Mouse (Mus musculus): ENCODE measurements around the gene Glrx3. TPM values are rescaled to one million over a fixed set of nuclear protein-coding genes. Genes with fewer than 3 reads are reported as not detected.
"Not testable (repeated sequence)": the region's sequence is repeated elsewhere in the genome, so short reads cannot be mapped to it uniquely, and the experiment has no call there.

The Glrx3 gene
- polyA plus RNA-seq, 1 experiment from 2014 or later = 351 TPM

- not testable (repeated sequence) for H3K27me3 ChIP-seq (ENCODE audit: control insufficient read depth, insufficient read depth, low read length); H3K4me3 ChIP-seq (ENCODE audit: low read depth, low read length); DNase-seq (ENCODE audit: low spot score); H3K4me2 ChIP-seq (ENCODE audit: low read depth, low read length); H3K9ac ChIP-seq (replicated peaks; ENCODE audit: low read length); H3K4me1 ChIP-seq (ENCODE audit: control insufficient read depth, insufficient read depth, low read length); H3K27ac ChIP-seq (replicated peaks; ENCODE audit: low read depth, low read length); H3K9me3 ChIP-seq (replicated peaks; ENCODE audit: control insufficient read depth, low read length); H3K36me3 ChIP-seq (replicated peaks; ENCODE audit: control insufficient read depth, insufficient read depth, low read depth, low read length); ATAC-seq (replicated peaks; ENCODE audit: insufficient number of reproducible peaks, low FRiP score, low TSS enrichment, low read depth)
- WGBS = 83% methylated on average over 7 of the region's 7 CpGs
Measured at GRCm38 (mm10) chr7:137438962-137439361, 1.5 kb downstream of the Glrx3 start.

GRCm38 (mm10) chr7:137442951-137443350 lies 5.5 kb downstream of the Glrx3 start:
- H3K9ac ChIP-seq (replicated peaks; ENCODE audit: low read length) = no peak overlapping the region
- no peaks in the 10 kb centered on the region for H3K4me1 ChIP-seq (ENCODE audit: control insufficient read depth, insufficient read depth, low read length)
- no peak overlapping the region for H3K27ac ChIP-seq (replicated peaks; ENCODE audit: low read depth, low read length)
- no peak overlapping the region for H3K4me3 ChIP-seq (ENCODE audit: low read depth, low read length)
- ATAC-seq (replicated peaks; ENCODE audit: insufficient number of reproducible peaks, low FRiP score, low TSS enrichment, low read depth) (no peak), DNase-seq (ENCODE audit: low spot score) (no peak)
- no peak overlapping the region for H3K4me2 ChIP-seq (ENCODE audit: low read depth, low read length)
- 94% methylated on average over 4 of the region's 4 CpGs for WGBS
- no peaks in the 10 kb centered on the region for H3K9me3 ChIP-seq (replicated peaks; ENCODE audit: control insufficient read depth, low read length)
- H3K27me3 ChIP-seq (ENCODE audit: control insufficient read depth, insufficient read depth, low read length) = no peaks in the 10 kb centered on the region
- peaks cover 5% of the 10 kb centered on the region for H3K36me3 ChIP-seq (replicated peaks; ENCODE audit: control insufficient read depth, insufficient read depth, low read depth, low read length)

GRCm38 (mm10) chr7:137445321-137445720 lies 7.9 kb downstream of the Glrx3 start:
- Histone ChIP-seq H3K4me3 (ENCODE audit: low read depth, low read length) (no peak overlapping the region), H3K9ac (replicated peaks; ENCODE audit: low read length) (no peak overlapping the region), H3K27ac (replicated peaks; ENCODE audit: low read depth, low read length) (no peak overlapping the region), H3K36me3 (replicated peaks; ENCODE audit: control insufficient read depth, insufficient read depth, low read depth, low read length) (peaks cover 7% of the 10 kb centered on the region), H3K9me3 (replicated peaks; ENCODE audit: control insufficient read depth, low read length) (no peaks in the 10 kb centered on the region), H3K4me1 (ENCODE audit: control insufficient read depth, insufficient read depth, low read length) (no peaks in the 10 kb centered on the region), H3K4me2 (ENCODE audit: low read depth, low read length) (no peak overlapping the region), H3K27me3 (ENCODE audit: control insufficient read depth, insufficient read depth, low read length) (no peaks in the 10 kb centered on the region)
- WGBS = 96% methylated on average over 12 of the region's 12 CpGs
- no peak for ATAC-seq (replicated peaks; ENCODE audit: insufficient number of reproducible peaks, low FRiP score, low TSS enrichment, low read depth)
- DNase-seq (ENCODE audit: low spot score) = no peak

GRCm38 (mm10) chr7:137461396-137461795 lies 24.0 kb downstream of the Glrx3 start:
- Histone ChIP-seq H3K9ac (replicated peaks; ENCODE audit: low read length) (no peak overlapping the region), H3K27ac (replicated peaks; ENCODE audit: low read depth, low read length) (no peak overlapping the region), H3K9me3 (replicated peaks; ENCODE audit: control insufficient read depth, low read length) (no peaks in the 10 kb centered on the region), H3K4me1 (ENCODE audit: control insufficient read depth, insufficient read depth, low read length) (no peaks in the 10 kb centered on the region), H3K4me2 (ENCODE audit: low read depth, low read length) (no peak overlapping the region), H3K36me3 (replicated peaks; ENCODE audit: control insufficient read depth, insufficient read depth, low read depth, low read length) (no peaks in the 10 kb centered on the region; the same call in 1 of the 2 replicates), H3K27me3 (ENCODE audit: control insufficient read depth, insufficient read depth, low read length) (no peaks in the 10 kb centered on the region), H3K4me3 (ENCODE audit: low read depth, low read length) (no peak overlapping the region)
- ATAC-seq (replicated peaks; ENCODE audit: insufficient number of reproducible peaks, low FRiP score, low TSS enrichment, low read depth) = no peak
- DNase-seq (ENCODE audit: low spot score) = no peak
- 77% methylated on average over 5 of the region's 5 CpGs for WGBS

GRCm38 (mm10) chr7:137468174-137468573 lies 30.8 kb downstream of the Glrx3 start:
- WGBS = 75% methylated on average over 4 of the region's 4 CpGs
- no peaks in the 10 kb centered on the region for H3K27me3 ChIP-seq (ENCODE audit: control insufficient read depth, insufficient read depth, low read length)
- DNase-seq (ENCODE audit: low spot score) (peak; percentile 56), ATAC-seq (replicated peaks; ENCODE audit: insufficient number of reproducible peaks, low FRiP score, low TSS enrichment, low read depth) (no peak)
- no peak overlapping the region for H3K4me3 ChIP-seq (ENCODE audit: low read depth, low read length)
- H3K4me1 ChIP-seq (ENCODE audit: control insufficient read depth, insufficient read depth, low read length) = no peaks in the 10 kb centered on the region
- H3K9ac ChIP-seq (replicated peaks; ENCODE audit: low read length) = no peak overlapping the region
- H3K9me3 ChIP-seq (replicated peaks; ENCODE audit: control insufficient read depth, low read length) = no peaks in the 10 kb centered on the region
- H3K4me2 ChIP-seq (ENCODE audit: low read depth, low read length) = no peak overlapping the region
- no peak overlapping the region for H3K27ac ChIP-seq (replicated peaks; ENCODE audit: low read depth, low read length)
- peaks cover 3% of the 10 kb centered on the region for H3K36me3 ChIP-seq (replicated peaks; ENCODE audit: control insufficient read depth, insufficient read depth, low read depth, low read length)

GRCm38 (mm10) chr7:137471431-137472120 lies 34.2 kb downstream of the Glrx3 start:
- no peak overlapping the region for H3K4me3 ChIP-seq (ENCODE audit: low read depth, low read length)
- no peak overlapping the region for H3K4me2 ChIP-seq (ENCODE audit: low read depth, low read length)
- H3K27me3 ChIP-seq (ENCODE audit: control insufficient read depth, insufficient read depth, low read length) = no peaks in the 10 kb centered on the region
- DNase-seq (ENCODE audit: low spot score) = peak; percentile 16
- no peaks in the 10 kb centered on the region for H3K4me1 ChIP-seq (ENCODE audit: control insufficient read depth, insufficient read depth, low read length)
- no peaks in the 10 kb centered on the region for H3K9me3 ChIP-seq (replicated peaks; ENCODE audit: control insufficient read depth, low read length)
- no peak overlapping the region for H3K27ac ChIP-seq (replicated peaks; ENCODE audit: low read depth, low read length)
- WGBS = 53% methylated on average over 7 of the region's 7 CpGs
- peaks cover 3% of the 10 kb centered on the region for H3K36me3 ChIP-seq (replicated peaks; ENCODE audit: control insufficient read depth, insufficient read depth, low read depth, low read length)
- no peak overlapping the region for H3K9ac ChIP-seq (replicated peaks; ENCODE audit: low read length)
- ATAC-seq (replicated peaks; ENCODE audit: insufficient number of reproducible peaks, low FRiP score, low TSS enrichment, low read depth) = no peak; the same call in 1 of the 2 replicates

DNA sequence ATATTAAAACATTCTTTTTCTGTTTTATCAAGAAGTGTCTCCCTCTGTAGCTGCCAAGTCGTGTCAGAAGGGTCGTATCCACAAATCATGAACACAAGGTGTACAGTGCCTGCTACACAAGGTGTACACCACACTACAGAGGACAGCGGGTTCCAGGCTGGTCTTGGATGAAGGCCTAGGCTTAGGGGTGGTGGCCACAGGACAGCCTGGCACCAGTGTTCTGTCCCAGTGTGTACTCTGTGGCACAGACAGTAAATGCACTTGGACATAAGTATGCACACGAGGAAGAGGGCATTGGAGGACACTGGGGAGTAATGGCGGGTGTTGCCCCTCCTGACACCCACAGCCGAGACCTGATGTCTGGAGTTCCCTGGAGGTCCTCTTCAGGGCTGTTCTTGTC lies 34.7 kb downstream of the Glrx3 start:
- H3K9ac ChIP-seq (replicated peaks; ENCODE audit: low read length) = no peak overlapping the region
- H3K4me2 ChIP-seq (ENCODE audit: low read depth, low read length) = no peak overlapping the region
- H3K4me3 ChIP-seq (ENCODE audit: low read depth, low read length) = no peak overlapping the region
- DNase-seq (ENCODE audit: low spot score) (no peak), ATAC-seq (replicated peaks; ENCODE audit: insufficient number of reproducible peaks, low FRiP score, low TSS enrichment, low read depth) (0 out of 2 replicates have a peak, but pooled peaks have one; percentile 42)
- peaks cover 3% of the 10 kb centered on the region for H3K36me3 ChIP-seq (replicated peaks; ENCODE audit: control insufficient read depth, insufficient read depth, low read depth, low read length)
- H3K27me3 ChIP-seq (ENCODE audit: control insufficient read depth, insufficient read depth, low read length) = no peaks in the 10 kb centered on the region
- H3K4me1 ChIP-seq (ENCODE audit: control insufficient read depth, insufficient read depth, low read length) = no peaks in the 10 kb centered on the region
- WGBS = 82% methylated on average over 6 of the region's 6 CpGs
- H3K27ac ChIP-seq (replicated peaks; ENCODE audit: low read depth, low read length) = no peak overlapping the region
- H3K9me3 ChIP-seq (replicated peaks; ENCODE audit: control insufficient read depth, low read length) = no peaks in the 10 kb centered on the region

GRCm38 (mm10) chr7:137477950-137478620 lies 40.7 kb downstream of the Glrx3 start:
- WGBS = 14% methylated on average over 30 of the region's 30 CpGs
- H3K9ac ChIP-seq (replicated peaks; ENCODE audit: low read length) = no peak overlapping the region
- H3K27ac ChIP-seq (replicated peaks; ENCODE audit: low read depth, low read length) = no peak overlapping the region
- DNase-seq (ENCODE audit: low spot score) (peak; percentile 94), ATAC-seq (replicated peaks; ENCODE audit: insufficient number of reproducible peaks, low FRiP score, low TSS enrichment, low read depth) (peak; percentile 92)
- no peaks in the 10 kb centered on the region for H3K9me3 ChIP-seq (replicated peaks; ENCODE audit: control insufficient read depth, low read length)
- no peaks in the 10 kb centered on the region for H3K36me3 ChIP-seq (replicated peaks; ENCODE audit: control insufficient read depth, insufficient read depth, low read depth, low read length)
- no peaks in the 10 kb centered on the region for H3K4me1 ChIP-seq (ENCODE audit: control insufficient read depth, insufficient read depth, low read length)
- H3K4me2 ChIP-seq (ENCODE audit: low read depth, low read length) = peak overlapping the region; percentile 25
- no peak overlapping the region for H3K4me3 ChIP-seq (ENCODE audit: low read depth, low read length)
- H3K27me3 ChIP-seq (ENCODE audit: control insufficient read depth, insufficient read depth, low read length) = no peaks in the 10 kb centered on the region
